Mouse (Mus musculus): ENCODE data around the gene Frmd8.

Gene Frmd8

DNA sequence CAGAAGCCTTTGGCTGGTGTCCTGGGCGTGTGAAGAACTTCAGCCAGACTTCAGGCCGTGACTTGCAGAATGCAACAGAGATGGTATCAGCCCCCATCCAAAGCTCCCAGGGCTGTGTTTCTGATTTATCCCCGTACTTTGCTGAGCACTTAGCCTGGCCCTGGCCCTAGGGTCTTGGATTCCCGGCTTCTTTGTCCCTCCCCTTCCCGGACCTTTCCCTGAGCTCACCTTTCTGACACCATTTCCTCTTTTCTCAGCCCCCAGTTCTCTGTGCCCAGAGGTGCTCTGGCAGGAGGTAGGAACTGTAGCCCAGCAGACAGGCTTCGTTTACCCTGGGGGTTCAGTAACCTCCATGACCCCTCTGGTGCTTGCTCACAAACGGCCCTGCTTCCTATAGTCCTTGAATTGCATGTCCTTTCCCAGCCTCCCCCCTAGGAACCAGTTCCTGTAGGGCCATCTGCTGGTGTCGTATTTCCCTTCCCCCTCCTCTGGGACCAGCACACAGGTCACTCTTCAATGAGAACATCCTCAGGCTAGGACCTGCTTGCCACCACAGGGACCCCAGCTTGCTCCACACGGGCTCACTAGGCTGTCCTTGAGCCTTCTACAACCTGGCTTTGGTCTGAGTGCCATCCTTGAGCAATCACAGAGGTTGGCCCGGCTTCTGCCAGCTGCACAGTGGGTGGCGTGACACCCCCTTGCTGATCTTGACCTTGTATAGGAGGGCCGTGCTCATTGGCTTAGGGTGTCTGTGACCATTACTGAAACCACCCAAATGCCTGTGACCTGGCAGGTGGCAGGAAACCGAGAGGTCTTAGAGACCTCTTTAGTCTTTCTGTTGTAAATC is 26.0 kb downstream of the Frmd8 start:
- no peak for DNase-seq

DNA sequence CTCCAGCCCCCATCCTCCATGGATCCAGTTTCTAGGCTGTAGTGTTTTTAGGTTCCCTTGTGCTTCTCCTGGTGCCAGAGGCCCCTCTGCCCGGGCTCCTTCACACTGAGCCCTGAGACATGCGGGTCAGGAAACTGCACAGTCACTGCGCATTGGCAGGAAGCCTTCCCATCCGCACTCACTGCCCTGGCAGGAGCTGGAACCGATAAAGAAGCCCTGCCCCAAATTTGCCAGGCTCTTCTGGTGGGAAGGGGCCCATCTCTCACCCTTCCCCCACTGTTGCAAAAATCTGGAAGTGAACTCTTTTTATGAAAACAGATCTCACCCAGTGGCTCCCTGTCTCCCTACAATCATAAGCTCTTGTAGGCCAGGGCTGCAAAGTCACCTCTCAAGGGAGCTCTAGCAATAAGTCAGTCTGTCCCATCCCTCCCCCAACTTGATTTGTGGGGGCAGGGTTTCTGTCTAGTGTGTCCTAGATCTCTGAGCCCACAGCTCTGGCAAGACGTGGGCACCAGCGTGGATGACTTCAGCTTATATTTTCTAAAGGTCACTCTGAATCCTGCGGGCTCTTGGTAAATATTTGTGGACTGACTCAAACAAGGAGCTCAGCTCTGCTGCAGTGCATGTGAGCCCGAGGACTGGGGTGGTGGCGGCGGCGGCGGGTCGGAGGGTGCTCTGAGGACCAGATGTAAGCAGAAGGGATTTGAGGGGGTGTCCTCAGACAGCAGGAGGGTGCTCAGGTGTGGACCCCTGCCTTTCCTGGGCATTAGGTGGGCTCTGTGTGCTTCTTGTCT is 26.8 kb downstream of the Frmd8 start:
- DNase-seq: peak; percentile 32

DNA sequence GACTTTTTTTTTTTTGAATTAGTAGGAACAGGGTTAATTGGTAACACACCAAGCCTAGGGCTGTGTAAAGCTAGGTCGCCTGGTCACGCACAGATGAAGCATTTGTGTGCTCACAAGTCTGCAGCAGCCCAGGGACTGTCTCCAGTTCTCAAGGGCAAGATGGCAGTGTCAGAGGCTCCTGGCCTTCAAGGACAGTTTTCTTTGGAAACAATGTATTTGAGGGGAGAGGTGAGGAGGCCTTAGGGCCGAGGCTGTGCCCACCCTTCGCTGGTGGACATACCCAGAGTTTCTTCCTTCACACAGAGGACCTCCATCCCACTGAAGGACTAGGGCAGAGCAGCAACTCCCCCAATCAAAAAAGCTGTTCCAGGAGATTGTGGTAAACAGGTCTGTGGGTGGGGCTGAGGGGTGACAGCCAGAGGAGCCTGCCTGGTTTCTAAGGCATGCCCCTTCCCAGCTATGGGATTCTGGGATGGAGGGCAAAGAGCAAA is 27.7 kb downstream of the Frmd8 start:
- DNase-seq: no peak

DNA sequence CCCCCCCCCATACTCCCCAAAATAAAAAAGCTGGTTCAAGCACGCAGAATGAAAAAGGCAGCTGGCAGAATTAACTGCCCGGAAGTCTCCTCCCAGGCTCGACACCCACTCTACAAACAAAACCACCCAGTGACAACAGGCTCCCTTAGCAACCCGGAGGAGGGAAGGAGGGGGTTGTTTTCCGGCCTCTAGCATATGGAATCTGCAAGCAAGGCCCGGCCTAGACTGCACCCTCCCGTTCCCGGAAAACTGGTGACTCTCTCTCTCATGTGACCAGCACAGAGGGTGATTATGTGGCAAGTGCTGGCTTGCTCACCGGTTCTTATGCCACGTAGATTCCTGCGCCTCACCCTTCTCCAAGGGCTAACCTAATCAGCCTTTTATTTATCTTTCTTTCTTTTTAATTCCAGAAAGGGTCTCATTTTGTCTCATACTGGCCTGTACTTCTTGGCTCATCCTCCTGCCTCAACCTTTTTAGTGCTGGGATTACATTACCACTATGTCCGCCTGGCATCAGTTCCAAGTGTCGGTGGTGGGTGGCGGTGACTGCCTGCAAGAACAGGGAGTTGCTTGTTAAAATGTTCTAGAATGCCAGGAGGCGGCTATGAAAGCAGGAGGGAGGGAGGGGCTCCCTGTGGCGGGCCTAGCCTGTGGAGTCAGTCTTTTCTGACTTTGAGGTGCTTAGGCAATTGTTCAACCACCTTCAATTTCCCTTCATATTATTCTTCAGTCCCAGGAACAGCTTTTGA is 28.3 kb downstream of the Frmd8 start:
- peak; percentile 80 for DNase-seq

DNA sequence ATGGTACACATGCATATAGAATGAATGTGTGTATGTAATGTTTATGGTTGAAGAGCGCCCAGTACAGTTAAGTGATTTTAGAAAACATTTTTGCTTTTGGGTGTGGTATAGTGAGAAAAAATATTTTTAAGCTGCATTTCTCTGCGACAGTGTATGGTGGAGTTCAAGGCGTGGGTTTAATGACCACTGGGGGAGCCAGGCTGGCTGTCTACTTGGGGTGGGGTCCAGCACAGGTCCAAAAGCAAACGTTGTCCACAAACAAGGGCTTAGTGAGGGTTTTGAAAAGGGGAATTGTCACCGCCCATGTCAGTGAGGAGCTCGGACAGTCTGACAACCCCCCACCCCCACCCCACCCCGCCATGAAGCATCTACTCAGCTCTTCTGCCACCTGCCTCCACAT is 28.9 kb downstream of the Frmd8 start:
- no peak for DNase-seq

DNA sequence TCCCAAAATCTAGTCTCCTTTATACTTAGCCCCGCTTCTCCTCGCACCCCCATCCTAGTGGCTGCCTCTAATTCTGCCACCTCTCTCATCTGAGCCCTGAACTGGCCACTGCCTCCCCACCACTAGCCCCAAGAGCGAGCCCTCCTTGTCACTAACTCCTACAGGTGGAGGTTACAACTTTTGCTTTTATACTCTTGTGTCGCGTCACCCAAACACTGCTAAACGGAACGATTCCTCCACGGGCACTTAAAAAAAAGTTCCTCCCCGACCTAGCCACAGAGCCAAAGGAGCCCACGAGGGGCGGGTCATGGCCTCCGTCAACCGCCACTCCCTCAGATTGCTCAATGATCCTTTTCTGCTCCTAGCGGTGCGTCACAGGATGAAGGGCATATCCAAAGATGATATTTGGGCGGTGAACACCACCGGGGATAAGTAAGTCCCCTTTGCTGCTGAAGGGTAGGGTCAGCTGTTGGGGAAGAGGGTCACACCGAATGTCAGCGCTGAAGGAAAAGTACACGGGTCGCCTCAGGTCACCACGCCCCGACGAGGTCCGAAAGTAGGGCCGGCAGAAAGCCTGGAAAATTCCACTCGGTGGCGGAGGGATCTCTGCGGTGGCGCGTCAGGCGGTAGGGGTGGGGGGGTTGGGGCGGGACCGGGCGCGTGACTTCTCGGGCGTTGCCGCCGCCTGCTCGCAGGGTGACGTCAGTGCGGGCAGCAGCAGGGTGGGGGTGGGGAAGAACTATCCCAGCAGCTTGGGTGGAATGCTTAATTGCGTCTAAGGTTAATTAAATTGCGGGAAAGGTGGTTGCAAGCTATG is 29.5 kb downstream of the Frmd8 start:
- DNase-seq: peak; percentile 97

DNA sequence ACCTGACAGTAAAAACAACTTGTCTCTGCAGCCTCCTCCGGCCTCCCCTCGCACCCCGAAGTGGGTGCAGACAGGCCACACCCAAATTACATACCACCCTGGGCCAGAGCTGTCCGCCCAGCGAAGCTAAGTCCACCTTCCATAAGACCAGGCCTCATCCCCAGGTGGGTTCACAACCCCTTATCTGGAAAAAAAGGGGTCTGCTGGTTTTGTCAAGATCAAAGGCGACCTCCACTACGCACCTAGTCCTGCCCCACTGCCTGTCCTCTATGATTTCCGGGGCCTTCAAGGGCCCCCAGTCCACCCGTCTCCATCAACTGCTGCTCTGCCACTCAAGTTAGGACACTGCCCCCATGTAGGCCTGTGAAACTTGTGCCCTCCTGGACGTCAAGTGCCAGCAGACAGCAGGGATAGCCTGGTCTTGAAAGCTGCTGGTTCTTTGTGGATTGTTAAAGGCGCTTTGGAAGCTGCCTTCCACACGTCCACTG is 30.2 kb downstream of the Frmd8 start:
- DNase-seq: no peak

DNA sequence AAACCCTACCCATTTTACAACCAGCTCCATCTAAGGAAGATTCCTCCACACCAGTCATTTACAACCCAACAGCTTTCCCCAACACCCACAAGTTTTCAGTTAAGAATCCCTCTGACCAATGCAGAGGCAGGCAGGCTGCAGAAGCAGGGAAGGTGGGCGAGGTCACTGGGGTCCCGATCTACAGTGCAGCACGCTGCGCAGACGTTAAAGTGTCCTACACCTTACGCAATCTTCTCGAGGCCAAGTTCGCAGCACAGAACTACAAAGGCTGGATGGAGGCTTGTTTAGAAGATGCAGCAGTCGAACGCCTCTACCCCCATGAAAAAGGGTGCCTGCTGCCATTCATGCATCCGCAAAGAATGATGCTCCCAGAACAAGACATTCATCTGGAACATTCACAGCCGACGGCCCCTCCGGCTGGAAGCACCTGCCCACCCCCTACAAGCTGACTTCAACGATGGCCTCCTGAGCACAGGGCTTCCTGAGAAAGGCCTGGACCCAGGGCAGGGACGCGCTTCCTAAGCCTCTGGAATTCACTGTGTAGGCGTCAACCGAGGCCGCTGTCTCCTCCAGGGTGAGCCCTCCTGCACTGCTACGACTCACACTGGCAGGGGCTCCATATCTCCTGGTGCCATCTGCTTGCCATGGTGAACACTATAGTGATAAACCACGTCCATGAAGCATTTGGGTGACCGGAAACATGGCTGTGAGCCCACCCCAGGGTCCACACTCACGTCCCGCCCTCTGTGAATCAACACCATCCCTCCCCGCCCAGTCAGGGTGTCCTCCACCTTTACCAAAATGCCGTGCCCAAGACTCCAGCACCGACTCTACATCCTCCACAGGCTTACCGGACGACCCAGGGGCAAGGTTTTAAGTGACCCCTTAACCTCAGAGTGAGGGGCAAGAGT is 31.0 kb downstream of the Frmd8 start:
- DNase-seq: no peak

DNA sequence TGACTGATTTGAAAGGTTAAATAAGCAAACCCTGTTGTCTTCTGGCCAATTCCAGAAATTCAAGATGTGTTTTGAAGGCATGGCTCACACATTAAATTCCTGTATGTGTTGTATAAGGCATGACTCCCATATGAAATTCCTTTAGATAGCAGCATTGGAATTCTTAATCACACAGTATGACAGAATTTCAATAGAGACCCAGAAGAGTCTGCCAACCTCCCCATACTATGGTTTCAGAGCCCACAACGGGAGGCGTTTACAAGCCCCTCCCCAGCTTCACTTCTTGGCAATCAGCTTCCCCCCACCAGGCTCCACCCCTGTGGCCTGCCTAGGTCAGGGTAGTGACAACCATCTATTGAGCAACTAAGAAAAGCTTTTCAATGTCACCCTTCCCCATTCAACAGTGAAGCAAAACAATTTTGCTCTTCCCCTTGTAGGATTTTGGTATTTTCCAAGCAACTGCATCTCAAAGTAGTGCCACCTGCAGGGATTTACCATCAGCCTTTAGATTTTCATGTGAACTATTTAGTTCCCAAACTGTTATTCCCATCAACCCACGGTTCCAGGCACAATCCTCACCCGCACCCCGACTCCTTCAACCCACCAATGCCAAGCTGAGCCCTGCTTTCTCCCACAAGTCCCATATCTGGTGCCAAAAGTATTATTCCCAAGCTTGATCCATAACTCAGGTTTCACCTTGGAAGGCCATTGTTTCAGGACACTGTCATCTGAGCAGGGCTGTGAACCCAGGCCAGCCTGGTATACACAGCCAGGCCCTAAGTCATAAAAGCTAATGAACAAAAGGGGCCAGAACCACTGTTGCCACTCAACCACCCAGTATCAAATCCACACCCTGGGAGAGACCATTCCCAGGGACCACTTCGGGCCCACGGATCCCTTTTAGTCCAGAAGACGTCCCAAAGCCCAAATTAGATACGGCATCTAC is 32.0 kb downstream of the Frmd8 start:
- DNase-seq: no peak

DNA sequence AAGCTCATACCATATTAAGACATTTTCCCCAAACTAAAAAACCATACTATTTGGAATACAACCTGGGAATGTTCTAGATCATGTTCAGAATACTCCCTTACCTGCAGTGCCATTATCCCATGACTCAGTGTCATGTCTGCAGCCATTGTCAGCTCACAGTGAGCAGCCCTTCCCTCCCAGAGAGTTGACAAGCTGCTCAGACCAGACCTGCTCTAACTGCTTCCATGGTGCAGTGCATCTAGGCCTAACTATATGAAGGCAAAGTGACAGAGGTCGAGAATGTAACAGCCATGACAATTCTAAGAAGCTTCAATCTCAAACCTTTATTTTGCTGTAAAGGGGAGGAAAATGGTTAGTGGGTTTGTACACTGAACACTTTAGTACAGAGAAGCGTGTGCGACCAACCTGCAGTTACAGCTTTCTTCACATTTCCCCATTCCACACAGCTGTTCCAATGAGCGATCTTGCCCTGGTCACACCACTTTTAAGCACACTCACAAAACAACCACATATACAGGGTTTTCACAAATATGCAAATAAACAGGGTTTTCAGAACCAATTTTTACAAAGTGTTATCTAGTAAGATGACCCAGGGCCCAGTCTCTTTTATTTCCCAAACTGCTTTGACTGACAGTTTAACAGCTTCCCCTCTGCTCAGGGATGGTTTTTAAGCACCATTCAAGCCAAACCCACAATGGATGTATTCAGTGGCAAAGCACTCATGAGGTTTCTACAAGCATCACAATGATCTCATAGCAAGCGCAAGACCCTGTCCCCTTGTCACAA is 32.9 kb downstream of the Frmd8 start:
- no peak for DNase-seq

DNA sequence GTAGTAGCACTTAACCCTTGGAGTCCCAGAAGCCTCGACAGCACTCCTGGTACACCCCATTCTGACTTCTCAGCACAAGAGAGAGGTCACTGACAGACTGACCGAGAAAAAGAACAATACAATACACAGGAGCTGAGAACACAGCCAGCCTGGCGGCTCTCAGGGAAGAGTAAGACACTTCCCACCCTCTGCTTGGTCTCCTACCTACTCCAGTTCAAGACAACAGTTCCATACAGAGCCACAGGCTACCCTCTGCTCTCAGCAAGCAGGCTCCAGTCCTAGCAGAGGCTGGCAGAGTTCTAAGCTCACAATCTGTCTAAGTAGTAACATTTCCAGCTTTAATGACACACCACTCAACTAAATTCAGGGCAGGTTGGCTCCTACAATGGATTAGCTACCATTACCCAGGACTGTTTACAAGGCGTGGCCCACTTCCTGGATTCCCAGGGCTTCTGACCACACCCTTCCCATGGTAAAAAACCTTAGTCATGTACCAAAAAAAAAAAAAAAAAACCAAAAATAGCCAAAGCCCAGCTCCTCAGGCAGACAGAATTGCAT is 33.6 kb downstream of the Frmd8 start:
- no peak for DNase-seq

DNA sequence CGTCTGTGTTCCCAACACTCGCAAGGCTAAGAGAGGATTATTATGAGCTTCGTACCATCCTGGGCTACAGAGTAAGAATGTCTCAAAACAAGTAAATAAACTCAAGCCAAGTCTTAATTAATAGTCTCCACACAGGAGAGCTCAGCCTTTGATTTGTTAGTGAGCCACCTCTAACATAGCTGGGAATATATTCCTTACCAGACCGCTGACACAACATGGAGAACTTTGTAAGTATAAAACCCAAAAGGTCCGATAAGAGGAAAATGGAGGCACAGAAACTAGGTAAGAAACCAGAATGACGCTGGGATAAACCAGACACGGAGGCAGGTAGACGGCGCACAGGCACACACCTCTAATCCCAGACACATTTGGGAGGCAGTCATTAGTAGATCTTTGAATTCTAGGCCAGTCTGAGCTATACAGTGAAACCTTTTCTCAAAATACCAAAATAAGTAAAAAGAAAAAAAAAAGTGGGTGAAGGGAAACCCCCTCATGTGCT is 34.1 kb downstream of the Frmd8 start:
- no peak for DNase-seq

DNA sequence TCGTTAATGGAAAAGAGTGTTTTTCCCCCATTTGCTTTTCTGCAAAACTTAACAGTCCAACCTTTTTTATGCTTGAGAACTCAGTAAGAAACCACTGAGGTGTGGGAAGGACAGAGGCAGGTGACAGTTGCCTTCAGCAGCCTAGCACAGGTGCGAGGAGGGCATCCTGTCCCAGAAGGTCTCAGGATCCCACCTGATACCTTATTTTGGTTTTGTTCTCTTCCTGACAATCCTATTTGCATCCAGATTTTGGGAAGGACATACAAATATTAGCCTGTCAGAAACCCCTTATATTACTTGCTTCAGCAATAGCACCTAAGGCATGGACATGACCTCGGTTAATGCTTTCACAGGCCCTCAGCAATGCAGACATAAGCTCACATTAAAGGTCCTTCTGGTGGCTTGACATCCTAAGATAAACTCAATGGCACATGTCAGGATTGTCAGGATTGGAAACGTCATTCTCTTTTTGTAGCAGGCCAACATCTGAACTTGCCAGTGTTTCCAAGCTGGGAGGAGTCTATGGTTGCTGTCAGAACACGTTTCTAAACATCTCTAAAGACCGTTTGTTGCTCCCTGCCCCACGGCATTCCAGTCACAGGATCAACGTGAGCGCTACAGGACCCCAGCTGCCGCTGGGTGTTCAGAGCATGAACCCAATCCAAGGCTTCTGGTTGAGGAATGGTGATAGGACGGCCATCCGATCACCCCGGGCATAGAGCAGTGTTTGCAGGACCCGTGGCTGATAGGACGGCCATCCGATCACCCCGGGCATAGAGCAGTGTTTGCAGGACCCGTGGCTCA is 34.8 kb downstream of the Frmd8 start:
- DNase-seq: no peak

DNA sequence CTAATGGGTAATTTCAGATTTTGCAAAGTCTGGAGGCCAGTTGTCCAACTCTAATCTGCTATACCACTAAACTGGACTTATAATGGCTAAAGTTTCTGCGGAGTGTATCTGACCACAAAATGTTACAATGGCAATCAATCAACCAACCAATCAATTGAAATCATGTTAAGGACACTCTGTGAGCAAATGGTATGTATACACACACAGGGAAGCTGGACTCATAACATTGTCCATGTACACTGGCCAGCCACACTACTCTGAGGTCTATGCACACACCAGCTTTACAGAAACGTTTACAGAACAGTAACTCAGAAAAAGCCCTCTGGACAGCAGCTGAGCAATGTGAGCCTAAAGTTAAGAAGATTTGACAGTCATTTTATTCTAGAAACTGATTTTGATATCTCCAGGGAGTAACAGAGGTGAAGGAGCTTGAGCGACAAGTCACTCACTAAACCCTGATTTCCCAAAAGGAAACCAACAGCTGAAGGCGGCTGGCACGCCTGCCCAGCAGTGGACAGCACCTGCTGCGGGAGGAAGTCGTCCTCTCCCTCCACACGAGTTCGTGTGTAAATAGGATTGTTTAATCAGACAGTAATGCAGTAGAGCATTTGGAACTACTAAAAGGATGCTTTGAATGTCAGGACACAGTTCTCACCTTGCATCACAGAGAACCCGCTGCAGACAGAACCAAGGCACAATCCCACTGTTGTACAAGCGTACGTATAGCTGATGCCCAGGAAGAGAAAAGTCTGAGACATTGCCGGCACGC is 35.6 kb downstream of the Frmd8 start:
- no peak for DNase-seq

DNA sequence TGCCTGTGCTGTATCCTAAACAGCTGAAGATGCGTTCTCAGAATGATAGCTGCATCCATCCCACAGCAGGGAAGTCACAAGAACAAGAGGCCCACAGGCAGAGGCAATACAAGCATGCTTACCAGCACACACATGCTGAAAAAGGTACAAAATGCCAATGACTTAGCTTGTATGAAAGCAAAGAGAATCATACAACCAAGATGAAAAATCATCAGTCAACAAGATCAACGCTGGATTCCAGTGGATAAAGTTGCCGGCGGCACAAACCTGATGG is 36.2 kb downstream of the Frmd8 start:
- no peak for DNase-seq

DNA sequence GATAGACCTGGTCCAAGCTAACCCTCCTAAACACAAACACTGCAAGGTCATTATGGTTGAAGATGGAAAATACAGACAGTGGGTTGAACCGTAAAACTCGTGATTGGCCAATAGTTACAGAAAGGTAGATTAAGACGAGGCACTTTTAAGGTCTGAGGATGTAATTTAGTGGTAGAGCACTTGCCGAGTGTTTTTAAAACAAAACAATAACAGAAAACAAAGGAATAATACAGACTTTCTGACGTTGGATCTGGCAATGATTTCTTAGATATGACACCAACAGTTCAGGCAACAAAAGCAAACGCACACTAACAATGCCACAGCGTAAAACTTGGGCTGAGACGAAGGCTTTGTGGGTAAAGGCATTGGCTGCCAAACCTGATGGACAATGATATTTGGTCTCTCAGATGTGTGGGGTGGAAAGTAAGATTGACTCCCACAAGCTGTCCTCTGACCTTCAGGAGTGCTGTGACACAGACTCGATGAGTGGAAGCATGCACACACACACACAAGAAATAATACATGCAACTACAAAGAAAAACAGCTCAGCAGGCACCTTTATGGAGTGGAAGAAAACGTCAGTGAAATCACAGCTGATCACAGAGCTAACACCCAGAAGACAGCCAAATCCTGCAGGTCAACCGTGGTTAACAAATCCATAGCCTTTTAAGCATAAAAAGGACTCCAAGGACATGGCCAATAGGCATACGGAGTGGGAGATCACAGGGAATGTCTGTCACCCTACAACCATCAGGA is 36.8 kb downstream of the Frmd8 start:
- no peak for DNase-seq
